ENCODE assay signal across 28 mouse cellular contexts in the genomic region with DNA sequence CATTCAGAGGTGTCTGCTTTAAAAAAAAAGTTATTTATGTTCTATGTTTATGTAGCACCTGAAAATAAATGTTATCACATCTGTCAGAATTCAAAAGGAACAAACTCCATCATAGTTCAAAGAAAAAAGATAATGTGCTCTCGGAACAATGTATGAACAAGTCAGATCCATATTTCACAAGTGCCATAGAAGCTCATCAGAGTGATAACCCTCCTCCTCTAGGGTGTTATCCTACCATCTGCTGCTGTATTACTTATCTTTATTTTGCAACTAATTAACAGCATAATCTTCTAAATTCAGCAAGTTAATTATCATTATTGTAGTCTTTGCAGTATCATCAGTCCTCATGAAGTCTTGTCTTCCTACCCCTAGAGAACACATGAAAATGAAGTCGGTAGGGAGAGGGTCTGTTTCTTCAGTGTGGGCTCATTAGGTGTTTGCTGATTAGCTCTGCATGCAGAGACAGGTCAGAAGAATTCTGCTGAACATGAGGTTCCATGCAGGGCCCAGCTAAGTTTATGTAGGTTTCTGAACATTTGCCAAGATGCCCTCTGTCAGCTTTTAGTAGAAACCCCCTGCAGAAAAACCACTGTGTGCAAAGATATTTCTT. TPM values are rescaled to one million over a fixed set of nuclear protein-coding genes. Genes with fewer than 3 reads are reported as not detected.
DNase-seq lines count a peak whose midpoint lies in the region; ATAC-seq and TF ChIP-seq lines count a peak whose summit lies in the region.
"Had no signal": no experiment of that assay in that cellular context is flagged by ENCODE, and none has a peak within 500 bp of the region (broad histone marks: within the 10 kb centered on the region; RNA-seq: fewer than 3 reads in every experiment).

No protein-coding gene starts in this region.

- no peaks in the 10 kb centered on the region for H3K9me3 ChIP-seq in hindbrain, embryonic 14.5 days (ENCODE audit: control insufficient read depth, low read length)
- H3K9me3 ChIP-seq in hindbrain, embryonic 10.5 days = no peaks in the 10 kb centered on the region
- H3K9me3 ChIP-seq in liver, postnatal 0 days (ENCODE audit: low read length) = no peaks in the 10 kb centered on the region
- H3K9me3 ChIP-seq: embryonic facial prominence, embryonic 13.5 days; heart, embryonic 12.5 days; hindbrain, embryonic 12.5 days; intestine, embryonic 15.5 days; limb, embryonic 13.5 days; midbrain, embryonic 15.5 days had no signal

- H3K4me3 ChIP-seq in hindbrain, embryonic 14.5 days (replicated peaks; ENCODE audit: low read length) = no peak overlapping the region
- H3K4me3 ChIP-seq in hindbrain, embryonic 10.5 days = no peak overlapping the region
- H3K4me3 ChIP-seq in liver, postnatal 0 days (ENCODE audit: low read depth, low read length) = no peak overlapping the region
- H3K4me3 ChIP-seq: embryonic facial prominence, embryonic 13.5 days; heart, embryonic 12.5 days; hindbrain, embryonic 12.5 days; intestine, embryonic 15.5 days; limb, embryonic 13.5 days; midbrain, embryonic 15.5 days had no signal

- no peak for TF ChIP-seq POLR2A in brain, embryonic 14.5 days (IDR thresholded peaks at IDR 0.05; ENCODE audit: borderline replicate concordance, extremely low read depth, insufficient read depth, insufficient read length, poor library complexity, severe bottlenecking)

- WGBS in hindbrain, embryonic 14.5 days = 65% methylated on average over 2 of the region's 2 CpGs
- WGBS in hindbrain, embryonic 10.5 days = 89% methylated on average over 2 of the region's 2 CpGs
- 68% methylated on average over 2 of the region's 2 CpGs for WGBS in liver, postnatal 0 days (ENCODE audit: insufficient replicate concordance)

- H3K9ac ChIP-seq in hindbrain, embryonic 14.5 days = no peak overlapping the region
- H3K9ac ChIP-seq in liver, postnatal 0 days (replicated peaks) = no peak overlapping the region
- H3K9ac ChIP-seq: embryonic facial prominence, embryonic 13.5 days; heart, embryonic 12.5 days; hindbrain, embryonic 12.5 days; intestine, embryonic 15.5 days; limb, embryonic 13.5 days; midbrain, embryonic 15.5 days had no signal

- H3K27me3 ChIP-seq in hindbrain, embryonic 14.5 days (ENCODE audit: control insufficient read depth, insufficient read depth, low read length) = no peaks in the 10 kb centered on the region
- H3K27me3 ChIP-seq in hindbrain, embryonic 10.5 days (ENCODE audit: insufficient read depth, poor library complexity, severe bottlenecking) = no peaks in the 10 kb centered on the region
- no peaks in the 10 kb centered on the region for H3K27me3 ChIP-seq in liver, postnatal 0 days (ENCODE audit: insufficient read depth, low read length)
- H3K27me3 ChIP-seq: embryonic facial prominence, embryonic 13.5 days; heart, embryonic 12.5 days; hindbrain, embryonic 12.5 days; intestine, embryonic 15.5 days; limb, embryonic 13.5 days; midbrain, embryonic 15.5 days; Patski had no signal

- H3K4me2 ChIP-seq in hindbrain, embryonic 14.5 days (replicated peaks) = no peak overlapping the region
- no peak overlapping the region for H3K4me2 ChIP-seq in liver, postnatal 0 days (ENCODE audit: low read depth, low read length)
- H3K4me2 ChIP-seq: embryonic facial prominence, embryonic 13.5 days; heart, embryonic 12.5 days; hindbrain, embryonic 12.5 days; intestine, embryonic 15.5 days; limb, embryonic 13.5 days; midbrain, embryonic 15.5 days had no signal

- TF ChIP-seq EP300 in liver, postnatal 0 days (IDR thresholded peaks at IDR 0.05; ENCODE audit: low read depth) = 0 out of 2 replicates have a peak, but pooled peaks have one; percentile 12

- H3K36me3 ChIP-seq in hindbrain, embryonic 14.5 days (replicated peaks; ENCODE audit: control insufficient read depth, insufficient read depth) = peaks cover 15% of the 10 kb centered on the region
- H3K36me3 ChIP-seq in hindbrain, embryonic 10.5 days = peaks cover 53% of the 10 kb centered on the region
- H3K36me3 ChIP-seq in liver, postnatal 0 days (replicated peaks; ENCODE audit: insufficient read depth, low read length) = peaks cover 20% of the 10 kb centered on the region
- H3K36me3 ChIP-seq: midbrain, embryonic 15.5 days had no signal

- no peak for TF ChIP-seq CTCF in liver, postnatal 0 days (IDR thresholded peaks at IDR 0.05; ENCODE audit: low read depth)
- TF ChIP-seq CTCF in brain, embryonic 14.5 days (IDR thresholded peaks at IDR 0.05; ENCODE audit: borderline replicate concordance, extremely low read depth, insufficient read depth, insufficient read length) = no peak

- no peaks in the 10 kb centered on the region for H3K4me1 ChIP-seq in hindbrain, embryonic 14.5 days (replicated peaks; ENCODE audit: control insufficient read depth, insufficient read depth, low read length)
- H3K4me1 ChIP-seq in hindbrain, embryonic 10.5 days (replicated peaks) = no peaks in the 10 kb centered on the region
- no peaks in the 10 kb centered on the region for H3K4me1 ChIP-seq in liver, postnatal 0 days (ENCODE audit: insufficient read depth)
- H3K4me1 ChIP-seq: embryonic facial prominence, embryonic 13.5 days; heart, embryonic 12.5 days; hindbrain, embryonic 12.5 days; intestine, embryonic 15.5 days; limb, embryonic 13.5 days had no signal

- DNase-seq in hindbrain, embryonic 14.5 days (ENCODE audit: low spot score) = no peak
- no peak for DNase-seq in hindbrain, embryonic 10.5 days (ENCODE audit: low spot score)
- DNase-seq in liver, postnatal 0 days = no peak
- DNase-seq in liver = no peak
- peak; percentile 48 for DNase-seq in brain, embryonic 14.5 days (ENCODE audit: low read depth)
- DNase-seq in retina, postnatal 7 days (ENCODE audit: low read depth, low spot score) = peak; percentile 2
- DNase-seq in right cerebral cortex, postnatal 10 days (ENCODE audit: low spot score in 2 of 2) = no peak
- DNase-seq: adrenal gland, postnatal 36 days; cerebellum, adult 2 months; cerebellum, postnatal 25 days; gastrocnemius, postnatal 10 days; heart, postnatal 10 days; kidney, adult 8-10 months; kidney, postnatal 10 days; lung, adult 2 months; lung, postnatal 36 days; right cerebral cortex, postnatal 14 days; thymus, adult 2 months had no signal

- H3K27ac ChIP-seq in hindbrain, embryonic 14.5 days = no peak overlapping the region
- H3K27ac ChIP-seq in hindbrain, embryonic 10.5 days = no peak overlapping the region
- H3K27ac ChIP-seq in liver, postnatal 0 days (ENCODE audit: low read depth) = no peak overlapping the region
- H3K27ac ChIP-seq: embryonic facial prominence, embryonic 13.5 days; hindbrain, embryonic 12.5 days; intestine, embryonic 15.5 days; limb, embryonic 13.5 days; midbrain, embryonic 15.5 days; stomach, postnatal 0 days had no signal

- peak; percentile 40; the same call in 1 of the 2 replicates for ATAC-seq in hindbrain, embryonic 14.5 days (ENCODE audit: low FRiP score)
- ATAC-seq in liver, postnatal 0 days = no peak
- ATAC-seq: CD4-positive, CD25-positive, alpha-beta regulatory T cell, adult 4 months; forebrain, embryonic 16.5 days; intestine, embryonic 15.5 days; midbrain, embryonic 15.5 days; Patski had no signal

RNA-seq across cellular contexts. Expression of gene Atf2, which starts 57.9 kb away (rescaled TPM):
- polyA plus RNA-seq in hindbrain, embryonic 14.5 days (2014; fragmentation: Nextera tagmentation; extraction: Ambion mirVana) = 109 and 112 TPM in 2 replicates
- 70.8 and 85.4 TPM in 2 replicates for polyA plus RNA-seq in hindbrain, embryonic 10.5 days (2016; fragmentation: Nextera tagmentation; extraction: Ambion mirVana)
- 14.4 and 14.9 TPM in 2 replicates for polyA plus RNA-seq in liver, postnatal 0 days (2015; fragmentation: Nextera tagmentation; extraction: Ambion mirVana)
- 31.7 and 59.8 TPM in 2 replicates for polyA plus RNA-seq in brain, embryonic 14.5 days (2012; rRNA removed)

RNA-seq across cellular contexts. Expression of gene Chn1, which starts 59.4 kb away (rescaled TPM):
- polyA plus RNA-seq in hindbrain, embryonic 14.5 days (2014; fragmentation: Nextera tagmentation; extraction: Ambion mirVana) = 113 and 118 TPM in 2 replicates
- 44.7 and 68.4 TPM in 2 replicates for polyA plus RNA-seq in hindbrain, embryonic 10.5 days (2016; fragmentation: Nextera tagmentation; extraction: Ambion mirVana)
- polyA plus RNA-seq in liver, postnatal 0 days (2015; fragmentation: Nextera tagmentation; extraction: Ambion mirVana) = 0.26 and 0.31 TPM in 2 replicates
- 194 and 219 TPM in 2 replicates for polyA plus RNA-seq in brain, embryonic 14.5 days (2012; rRNA removed)

Comparison
In these comparisons a context has a peak if more than half of its experiments do, and no peak if none do; other contexts are left out.
1. DNase-seq: peak in brain, embryonic 14.5 days (single experiment) and retina, postnatal 7 days (single experiment); none in hindbrain, embryonic 14.5 days (single experiment), hindbrain, embryonic 10.5 days (single experiment), liver, postnatal 0 days (single experiment), liver (single experiment) and right cerebral cortex, postnatal 10 days (0 of 2).
2. RNA of gene Chn1, which starts 59.4 kb away (polyA plus RNA-seq): 194 to 219 TPM in brain, embryonic 14.5 days, 113 to 118 TPM in hindbrain, embryonic 14.5 days and 44.7 to 68.4 TPM in hindbrain, embryonic 10.5 days; 0.26 to 0.31 TPM in liver, postnatal 0 days; every median in the first group is over 10 times any median in the second.